Mouse (Mus musculus): ENCODE measurements around the gene Chp1. TPM values are rescaled to one million over a fixed set of nuclear protein-coding genes. Genes with fewer than 3 reads are reported as not detected.
"Not testable (repeated sequence)": the region's sequence is repeated elsewhere in the genome, so short reads cannot be mapped to it uniquely, and the experiment has no call there.

The Chp1 gene
- total RNA-seq (2022) = 100 to 1,000 TPM; 229 to 290 (median 261) TPM

DNA sequence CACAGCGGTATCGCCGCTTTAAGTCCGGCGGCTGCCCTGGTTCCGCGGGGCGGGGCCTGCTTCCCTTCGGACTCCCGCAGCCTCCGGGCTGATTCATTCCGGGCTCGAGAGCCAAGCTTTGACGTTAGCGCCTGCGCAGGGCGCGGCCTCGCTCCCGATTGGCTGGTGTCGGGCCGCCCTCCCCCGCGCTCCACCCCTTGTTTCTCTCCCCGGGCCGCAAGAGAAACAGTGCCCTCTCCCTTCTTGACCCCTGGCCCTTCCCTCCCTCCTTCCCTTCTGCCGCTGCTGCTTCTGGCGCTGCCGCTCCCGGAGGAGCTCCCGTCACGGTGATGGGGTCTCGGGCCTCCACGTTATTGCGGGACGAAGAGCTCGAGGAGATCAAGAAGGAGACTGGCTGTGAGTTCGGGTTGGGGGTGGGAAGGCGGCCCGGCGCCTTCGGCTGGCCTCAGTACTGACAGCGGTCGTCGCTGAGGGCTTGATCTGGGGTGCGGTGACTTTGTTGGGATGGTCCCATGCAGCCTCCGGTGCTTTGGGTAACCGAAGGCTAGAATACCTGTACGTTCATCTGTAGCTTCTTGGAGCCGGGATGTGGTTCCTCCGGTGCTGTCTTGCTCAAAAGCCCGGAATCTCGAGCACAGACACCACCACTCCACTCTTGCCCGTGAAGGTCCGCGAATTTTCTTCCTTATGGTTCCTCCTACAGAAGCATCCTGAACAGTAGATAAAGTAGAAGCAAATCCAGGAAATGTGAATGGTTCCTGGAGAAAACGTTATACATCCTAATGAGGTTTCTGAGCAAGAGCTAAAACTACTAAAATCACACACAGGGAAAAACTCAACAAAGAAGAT, at the start of gene Chp1, which contains the start of gene Exd1:
Chp1 (plus strand) TSS at position 176 of the 849 bp plus-strand sequence.
Exd1 (minus strand) TSS at position 106 of the 849 bp plus-strand sequence.
- peak; percentile 99 for DNase-seq

- DNase-seq = no peak
These were observed 48.6 kb upstream of the Chp1 start for GRCm38 (mm10) chr2:119498859-119499258.

GRCm38 (mm10) chr2:119500965-119501652, 46.4 kb upstream of the Chp1 start:
- no peak for DNase-seq

- DNase-seq = no peak
These were observed 40.4 kb upstream of the Chp1 start for GRCm38 (mm10) chr2:119507108-119507507.

- DNase-seq = not testable (repeated sequence)
These were observed 39.0 kb upstream of the Chp1 start for GRCm38 (mm10) chr2:119508518-119508917.

- no peak for DNase-seq
These were observed 36.6 kb upstream of the Chp1 start for GRCm38 (mm10) chr2:119510856-119511255.

GRCm38 (mm10) chr2:119512292-119512691, 35.2 kb upstream of the Chp1 start:
- no peak for DNase-seq

DNA sequence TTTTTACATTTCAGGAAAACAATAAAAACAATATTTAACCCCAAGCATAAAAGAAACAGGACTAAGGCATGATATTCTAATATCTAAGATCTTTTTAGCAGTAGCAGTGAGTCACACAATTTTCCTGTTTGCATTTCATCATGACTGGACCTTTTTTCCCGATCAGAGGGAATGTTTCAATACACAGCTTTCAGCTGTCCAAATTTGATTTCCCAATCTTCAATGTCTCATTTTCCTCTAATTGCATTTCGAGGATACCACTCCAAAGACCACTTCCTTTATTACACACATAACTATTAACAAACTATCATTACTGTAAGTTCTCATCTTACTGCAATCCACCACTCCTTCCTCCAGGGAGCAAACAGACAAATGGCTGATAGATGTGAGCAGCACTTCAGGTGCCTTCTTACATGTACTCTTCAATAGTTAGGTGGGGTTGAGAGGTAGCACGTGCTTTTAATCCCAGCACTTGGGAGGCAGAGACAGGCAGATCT, 33.4 kb upstream of the Chp1 start:
- no peak for DNase-seq

DNA sequence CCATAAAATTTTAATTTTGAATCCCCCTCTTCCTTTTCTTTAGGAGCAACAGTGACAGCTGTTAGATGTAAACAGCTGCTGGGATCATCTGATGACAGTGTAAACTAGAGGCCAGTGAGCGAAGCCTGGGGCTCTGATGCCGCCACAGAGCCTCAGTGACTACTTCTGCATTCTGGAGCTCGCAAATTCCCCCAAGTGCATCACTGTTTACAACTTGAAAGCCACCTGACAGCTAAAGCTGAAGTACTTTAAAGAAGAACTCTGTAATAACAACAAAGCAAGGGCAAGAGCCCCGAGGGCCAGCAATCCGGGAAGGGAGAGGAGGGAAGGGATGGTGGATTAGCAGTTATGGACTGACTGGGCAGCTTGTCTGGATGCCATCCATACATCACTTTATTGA, 30.7 kb upstream of the Chp1 start:
- no peak for DNase-seq

DNA sequence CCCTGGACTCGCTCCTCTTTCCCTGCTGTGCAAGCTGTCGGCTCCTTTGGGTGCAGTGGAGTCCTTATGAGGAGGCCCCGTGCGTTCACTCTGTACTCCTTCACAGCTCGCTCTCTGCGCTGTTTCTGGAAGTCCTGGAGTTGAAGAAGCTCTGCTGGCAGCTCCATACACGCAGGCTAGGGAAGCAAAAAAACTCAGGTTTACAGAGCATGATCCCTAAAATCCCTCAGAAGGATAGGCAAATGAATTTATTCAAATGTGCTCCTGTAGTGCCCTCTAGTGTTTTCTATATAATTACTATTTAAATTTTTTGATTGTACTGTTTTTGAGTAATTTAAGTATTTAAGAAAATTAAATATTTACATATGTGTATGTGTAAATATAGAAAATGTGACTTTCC, 26.9 kb upstream of the Chp1 start:
- DNase-seq = no peak

DNA sequence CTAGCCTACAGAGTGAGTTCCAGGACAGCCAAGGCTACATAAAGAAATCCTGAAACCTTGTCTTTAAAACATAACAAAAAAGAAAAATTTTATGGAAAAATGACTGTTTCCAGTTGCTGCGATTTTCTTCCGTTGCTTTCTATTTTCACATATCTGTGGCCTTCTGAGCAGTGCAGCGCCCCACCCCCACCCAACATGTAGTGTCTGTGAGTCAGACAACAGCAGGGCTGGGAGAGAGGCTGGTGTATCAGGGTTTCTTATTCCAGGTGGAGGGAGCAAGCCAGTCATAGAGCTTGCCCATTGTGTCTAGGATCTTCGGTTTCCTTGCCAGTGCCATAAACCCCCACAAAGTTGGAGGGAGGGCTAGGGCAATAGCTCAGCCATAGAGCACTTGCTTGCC, 23.7 kb upstream of the Chp1 start:
- DNase-seq = no peak

- DNase-seq = no peak
These were observed 22.1 kb upstream of the Chp1 start for GRCm38 (mm10) chr2:119525422-119525821.

GRCm38 (mm10) chr2:119538802-119539201, 8.7 kb upstream of the Chp1 start:
- no peak for DNase-seq

GRCm38 (mm10) chr2:119542106-119542505, 5.4 kb upstream of the Chp1 start:
- peak; percentile 36 for DNase-seq

DNA sequence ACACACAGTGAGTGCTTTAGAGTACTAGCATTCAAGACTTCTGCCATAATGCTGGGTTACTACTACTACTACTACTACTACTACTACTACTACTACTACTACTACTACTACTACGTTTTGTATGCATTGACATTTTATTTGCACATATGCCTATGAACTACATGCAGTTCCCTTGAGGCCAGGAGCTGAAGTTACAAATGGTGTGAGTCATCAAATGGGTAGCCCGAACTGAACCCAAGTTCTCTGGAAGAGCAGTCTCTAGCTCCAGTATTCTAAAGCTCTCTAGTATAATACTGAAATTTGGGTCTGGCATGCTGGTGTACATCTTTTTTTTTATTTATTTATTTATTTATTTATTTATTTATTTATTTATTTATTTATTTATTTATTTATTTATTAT, 3.8 kb upstream of the Chp1 start:
- no peak for DNase-seq

- peak; percentile 79 for DNase-seq
These were observed 512 bp upstream of the Chp1 start for GRCm38 (mm10) chr2:119546848-119547521.

DNA sequence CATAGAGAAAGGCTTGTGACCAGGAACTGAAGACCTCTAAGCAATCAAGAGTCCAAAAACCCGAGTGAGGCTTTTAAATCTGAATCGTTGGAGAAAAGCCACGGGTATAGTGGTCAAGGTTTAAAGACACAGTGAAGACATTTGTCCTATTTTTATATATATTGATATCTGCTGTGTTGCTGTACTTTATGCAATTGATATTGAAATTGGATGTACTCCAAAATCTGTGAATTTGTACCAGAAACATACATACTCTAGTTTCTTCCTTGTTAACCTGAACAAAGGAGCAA, 819 bp downstream of the Chp1 start:
- DNase-seq = no peak

DNA sequence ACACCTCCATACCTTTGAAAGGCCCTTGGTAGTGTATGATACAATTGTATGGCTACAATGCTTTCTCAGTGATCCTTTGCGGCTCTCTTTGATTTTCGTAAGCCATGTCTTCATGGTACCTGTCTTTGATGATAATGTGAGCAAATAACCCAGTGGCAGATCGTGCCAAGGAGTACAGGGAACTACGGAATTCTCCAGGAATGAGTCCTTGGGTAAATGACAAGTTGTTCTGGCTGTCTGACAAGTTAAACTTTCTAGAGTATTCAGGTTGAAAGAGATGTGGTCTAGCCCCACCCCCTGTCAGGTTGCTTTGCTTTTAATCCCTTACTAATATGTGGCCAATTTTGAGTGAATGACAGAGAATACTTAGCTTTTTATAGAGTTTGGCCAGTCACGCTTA, 1.2 kb downstream of the Chp1 start:
- DNase-seq = peak; percentile 18

- no peak for DNase-seq
These were observed 2.2 kb downstream of the Chp1 start for GRCm38 (mm10) chr2:119549678-119550077.

DNA sequence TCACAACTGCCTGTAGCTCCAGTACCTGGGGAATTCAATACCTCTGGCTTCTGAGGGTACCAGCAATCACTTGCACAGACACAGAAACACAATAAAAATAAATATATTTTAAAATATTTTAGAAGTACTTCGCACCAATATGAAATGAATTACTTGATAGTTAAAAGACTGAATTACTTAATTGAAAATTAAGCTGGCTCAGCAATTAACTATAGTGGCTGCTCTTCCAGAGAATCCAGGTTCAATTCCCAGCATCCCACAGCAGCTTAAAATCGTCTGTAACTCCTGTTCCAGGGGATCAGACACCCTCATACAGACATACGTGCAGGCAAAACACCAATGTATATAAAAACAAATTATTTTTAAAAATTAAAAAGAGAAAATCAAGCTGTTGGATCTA, 10.5 kb downstream of the Chp1 start:
- no peak for DNase-seq

- DNase-seq = no peak
These were observed 11.3 kb downstream of the Chp1 start for GRCm38 (mm10) chr2:119558737-119559340.

DNA sequence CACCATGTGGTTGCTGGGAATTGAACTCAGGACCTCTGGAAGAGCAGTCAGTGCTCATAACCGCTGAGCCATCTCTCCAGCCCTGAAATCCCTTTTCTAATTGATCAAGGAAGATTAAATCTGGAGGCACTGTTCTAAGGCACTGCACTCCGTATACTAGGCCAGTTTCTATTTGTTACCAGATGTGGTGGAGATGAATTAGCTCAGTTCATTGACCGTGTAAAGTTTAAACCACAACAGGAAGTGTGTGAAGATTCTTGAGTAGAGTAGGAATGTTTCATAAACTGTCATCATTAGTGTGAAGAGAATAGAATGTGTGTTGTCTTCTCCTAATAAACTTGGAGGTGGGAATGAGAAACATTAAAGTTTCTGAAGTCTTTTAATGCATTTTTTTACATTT, 14.3 kb downstream of the Chp1 start:
- DNase-seq = no peak

- DNase-seq = no peak
These were observed 17.8 kb downstream of the Chp1 start for GRCm38 (mm10) chr2:119565284-119565683.
